Mouse (Mus musculus): Measurements from ENCODE around the gene Kiz. TPM values are rescaled to one million over a fixed set of nuclear protein-coding genes. Genes with fewer than 3 reads are reported as not detected.

Gene Kiz
- 26.8 TPM for total RNA-seq (2023)

DNA sequence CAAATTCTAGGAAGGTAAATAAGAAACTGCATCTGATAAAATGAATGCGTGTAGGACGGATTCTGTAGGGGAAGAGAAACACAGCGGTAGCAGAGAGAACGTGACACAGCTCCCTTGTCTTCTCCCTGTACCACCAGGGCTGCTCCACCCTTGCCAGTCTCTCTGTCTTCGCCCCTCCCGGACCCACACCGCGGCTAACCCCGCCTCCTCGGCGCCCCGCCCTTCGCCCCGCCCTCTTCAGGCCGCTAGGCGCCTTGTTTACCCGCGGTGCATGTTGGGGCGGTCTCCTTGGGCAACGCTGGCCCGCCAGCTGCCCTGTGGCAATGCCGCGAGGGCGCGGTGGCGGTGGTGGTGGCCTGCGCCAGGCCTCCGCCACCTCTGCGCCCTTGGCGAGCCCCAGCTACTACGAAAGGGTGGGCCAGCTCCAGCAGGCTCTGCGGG lies at the start of gene Kiz:
Gene Kiz (plus strand): TSS at position 266 of the 441 bp plus-strand sequence.

DNA sequence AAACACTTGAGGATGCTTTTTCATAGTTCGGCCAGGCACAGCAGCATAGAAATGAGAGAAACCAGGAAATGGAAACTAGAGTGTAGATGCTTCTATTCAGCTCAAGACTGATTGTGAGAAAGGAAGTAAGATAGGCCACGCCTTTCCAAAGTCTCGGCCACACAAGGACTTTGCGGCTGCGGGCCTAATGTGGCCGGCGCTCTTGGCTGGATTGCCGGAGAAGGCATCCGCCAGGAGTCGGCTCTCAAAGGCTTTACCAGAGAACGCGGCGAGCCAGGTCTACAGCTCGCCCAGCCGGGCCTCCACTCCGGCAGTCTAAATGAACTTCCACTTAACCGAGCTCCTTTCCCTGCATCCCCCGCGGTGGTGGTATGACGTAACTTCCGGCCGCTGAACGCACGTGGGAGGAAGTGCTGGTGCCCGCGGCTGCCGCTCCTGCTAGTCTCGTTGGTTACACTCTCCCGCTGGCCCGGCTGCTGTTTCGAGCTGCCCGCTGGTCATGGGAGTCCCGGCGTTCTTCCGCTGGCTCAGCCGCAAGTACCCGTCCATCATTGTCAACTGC lies 157.0 kb downstream of the Kiz start, which contains the start of gene Xrn2:
Gene Xrn2 (plus strand): TSS at position 374 of the 562 bp plus-strand sequence.

Other genes starting within 250 kb of the Kiz start
- 205 TPM for gene Xrn2, start 157.1 kb downstream of the Kiz start, total RNA-seq (2023)
- not detected for gene Nkx2-4, start 229.6 kb downstream of the Kiz start, total RNA-seq (2023)